Mouse (Mus musculus): ENCODE measurements around the gene Tac2.
"Not testable (repeated sequence)": the region's sequence is repeated elsewhere in the genome, so short reads cannot be mapped to it uniquely, and the experiment has no call there.

Tac2 gene

GRCm38 (mm10) chr10:127755770-127756468 is 31.6 kb downstream of the Tac2 start:
- peak; percentile 43 for DNase-seq (ENCODE audit: low read depth, low spot score)

- DNase-seq (ENCODE audit: low read depth, low spot score): no peak
Observed at GRCm38 (mm10) chr10:127759181-127760110, 35.2 kb downstream of the Tac2 start, which contains the start of the genes Rdh1 and Rdh16f1. Gene Rdh1, plus strand, starts transcription at chr10:127759721. Gene Rdh16f1, plus strand, starts transcription at chr10:127759787.

- DNase-seq (ENCODE audit: low read depth, low spot score): not testable (repeated sequence)
Observed at GRCm38 (mm10) chr10:127762926-127763325, 38.6 kb downstream of the Tac2 start.

- DNase-seq (ENCODE audit: low read depth, low spot score): peak; percentile 67
Observed at GRCm38 (mm10) chr10:127763914-127764680, 39.8 kb downstream of the Tac2 start.

- no peak for DNase-seq (ENCODE audit: low read depth, low spot score)
Observed at GRCm38 (mm10) chr10:127766564-127766963, 42.3 kb downstream of the Tac2 start.

GRCm38 (mm10) chr10:127776011-127776410 is 51.7 kb downstream of the Tac2 start, which contains the start of gene Rdh9:
Gene Rdh9, plus strand, starts transcription at chr10:127776386.
- no peak for DNase-seq (ENCODE audit: low read depth, low spot score)

All from brain, adult 2 months (tissue).